Mouse (Mus musculus): Measurements from ENCODE around the gene Bcl7b. TPM values are rescaled to one million over a fixed set of nuclear protein-coding genes. Genes with fewer than 3 reads are reported as not detected.

Bcl7b gene
- polyA plus RNA-seq, 1 experiment, result 28.4 TPM

- Histone ChIP-seq H3K27me3 (ENCODE audit: control insufficient read depth, insufficient read depth, low read length) (no peaks in the 10 kb centered on the region), H3K4me1 (ENCODE audit: control insufficient read depth, insufficient read depth, insufficient read length, low read length) (no peaks in the 10 kb centered on the region; the same call in 1 of the 2 replicates), H3K36me3 (ENCODE audit: control insufficient read depth, insufficient read depth, low read length) (peaks cover 8% of the 10 kb centered on the region; the same call in 1 of the 2 replicates), H3K27ac (ENCODE audit: insufficient read depth, low read depth, low read length) (no peak overlapping the region), H3K4me3 (ENCODE audit: low read depth, low read length) (no peak overlapping the region)
- TF ChIP-seq CTCF (IDR thresholded peaks at IDR 0.05; ENCODE audit: extremely low read depth, insufficient read length, insufficient replicate concordance, low read depth, low read length), result no peak
- no peak for TF ChIP-seq POLR2A (IDR thresholded peaks at IDR 0.05; ENCODE audit: low read depth, low read length)
- 77% methylated on average over 4 of the region's 4 CpGs for WGBS
Observed at GRCm38 (mm10) chr5:135166909-135167308, 1.2 kb upstream of the Bcl7b start.

GRCm38 (mm10) chr5:135167469-135167868 lies 614 bp upstream of the Bcl7b start:
- no peaks in the 10 kb centered on the region; the same call in 1 of the 2 replicates for H3K4me1 ChIP-seq (ENCODE audit: control insufficient read depth, insufficient read depth, insufficient read length, low read length)
- H3K27ac ChIP-seq (ENCODE audit: insufficient read depth, low read depth, low read length), result no peak overlapping the region
- 95% methylated on average over 4 of the region's 4 CpGs for WGBS
- TF ChIP-seq POLR2A (IDR thresholded peaks at IDR 0.05; ENCODE audit: low read depth, low read length) (no peak), CTCF (IDR thresholded peaks at IDR 0.05; ENCODE audit: extremely low read depth, insufficient read length, insufficient replicate concordance, low read depth, low read length) (no peak)
- H3K36me3 ChIP-seq (ENCODE audit: control insufficient read depth, insufficient read depth, low read length), result peaks cover 7% of the 10 kb centered on the region; the same call in 1 of the 2 replicates
- H3K4me3 ChIP-seq (ENCODE audit: low read depth, low read length), result no peak overlapping the region
- no peaks in the 10 kb centered on the region for H3K27me3 ChIP-seq (ENCODE audit: control insufficient read depth, insufficient read depth, low read length)

GRCm38 (mm10) chr5:135169479-135169878 lies 1.4 kb downstream of the Bcl7b start:
- Histone ChIP-seq H3K27me3 (ENCODE audit: control insufficient read depth, insufficient read depth, low read length) (no peaks in the 10 kb centered on the region), H3K27ac (ENCODE audit: insufficient read depth, low read depth, low read length) (no peak overlapping the region), H3K4me1 (ENCODE audit: control insufficient read depth, insufficient read depth, insufficient read length, low read length) (no peaks in the 10 kb centered on the region; the same call in 1 of the 2 replicates), H3K36me3 (ENCODE audit: control insufficient read depth, insufficient read depth, low read length) (peaks cover 22% of the 10 kb centered on the region), H3K4me3 (ENCODE audit: low read depth, low read length) (peak overlapping the region; percentile 87)
- TF ChIP-seq CTCF (IDR thresholded peaks at IDR 0.05; ENCODE audit: extremely low read depth, insufficient read length, insufficient replicate concordance, low read depth, low read length) (no peak), POLR2A (IDR thresholded peaks at IDR 0.05; ENCODE audit: low read depth, low read length) (no peak)
- WGBS, result 89% methylated on average over 5 of the region's 5 CpGs

- Histone ChIP-seq H3K27ac (ENCODE audit: insufficient read depth, low read depth, low read length) (no peak overlapping the region), H3K36me3 (ENCODE audit: control insufficient read depth, insufficient read depth, low read length) (peaks cover 30% of the 10 kb centered on the region), H3K4me1 (ENCODE audit: control insufficient read depth, insufficient read depth, insufficient read length, low read length) (no peaks in the 10 kb centered on the region; the same call in 1 of the 2 replicates), H3K27me3 (ENCODE audit: control insufficient read depth, insufficient read depth, low read length) (no peaks in the 10 kb centered on the region), H3K4me3 (ENCODE audit: low read depth, low read length) (no peak overlapping the region)
- no peak for TF ChIP-seq POLR2A (IDR thresholded peaks at IDR 0.05; ENCODE audit: low read depth, low read length)
- no peak for TF ChIP-seq CTCF (IDR thresholded peaks at IDR 0.05; ENCODE audit: extremely low read depth, insufficient read length, insufficient replicate concordance, low read depth, low read length)
- 84% methylated on average over 6 of the region's 6 CpGs for WGBS
Observed at GRCm38 (mm10) chr5:135171688-135172220, 3.7 kb downstream of the Bcl7b start.

GRCm38 (mm10) chr5:135172986-135173385 lies 4.9 kb downstream of the Bcl7b start:
- TF ChIP-seq CTCF (IDR thresholded peaks at IDR 0.05; ENCODE audit: extremely low read depth, insufficient read length, insufficient replicate concordance, low read depth, low read length), result no peak
- TF ChIP-seq POLR2A (IDR thresholded peaks at IDR 0.05; ENCODE audit: low read depth, low read length), result no peak
- Histone ChIP-seq H3K36me3 (ENCODE audit: control insufficient read depth, insufficient read depth, low read length) (peaks cover 41% of the 10 kb centered on the region), H3K27ac (ENCODE audit: insufficient read depth, low read depth, low read length) (no peak overlapping the region), H3K4me1 (ENCODE audit: control insufficient read depth, insufficient read depth, insufficient read length, low read length) (no peaks in the 10 kb centered on the region; the same call in 1 of the 2 replicates), H3K27me3 (ENCODE audit: control insufficient read depth, insufficient read depth, low read length) (no peaks in the 10 kb centered on the region), H3K4me3 (ENCODE audit: low read depth, low read length) (no peak overlapping the region)
- whole genome bisulfite sequencing, result 91% methylated on average over 5 of the region's 5 CpGs

GRCm38 (mm10) chr5:135175086-135175485 lies 7.0 kb downstream of the Bcl7b start:
- Histone ChIP-seq H3K27me3 (ENCODE audit: control insufficient read depth, insufficient read depth, low read length) (no peaks in the 10 kb centered on the region), H3K4me1 (ENCODE audit: control insufficient read depth, insufficient read depth, insufficient read length, low read length) (no peaks in the 10 kb centered on the region), H3K36me3 (ENCODE audit: control insufficient read depth, insufficient read depth, low read length) (peaks cover 60% of the 10 kb centered on the region), H3K27ac (ENCODE audit: insufficient read depth, low read depth, low read length) (no peak overlapping the region), H3K4me3 (ENCODE audit: low read depth, low read length) (no peak overlapping the region)
- TF ChIP-seq CTCF (IDR thresholded peaks at IDR 0.05; ENCODE audit: extremely low read depth, insufficient read length, insufficient replicate concordance, low read depth, low read length) (no peak), POLR2A (IDR thresholded peaks at IDR 0.05; ENCODE audit: low read depth, low read length) (no peak)

- Histone ChIP-seq H3K36me3 (ENCODE audit: control insufficient read depth, insufficient read depth, low read length) (peaks cover 67% of the 10 kb centered on the region), H3K4me3 (ENCODE audit: low read depth, low read length) (no peak overlapping the region), H3K27me3 (ENCODE audit: control insufficient read depth, insufficient read depth, low read length) (no peaks in the 10 kb centered on the region), H3K27ac (ENCODE audit: insufficient read depth, low read depth, low read length) (no peak overlapping the region), H3K4me1 (ENCODE audit: control insufficient read depth, insufficient read depth, insufficient read length, low read length) (no peaks in the 10 kb centered on the region)
- no peak for TF ChIP-seq POLR2A (IDR thresholded peaks at IDR 0.05; ENCODE audit: low read depth, low read length)
- no peak for TF ChIP-seq CTCF (IDR thresholded peaks at IDR 0.05; ENCODE audit: extremely low read depth, insufficient read length, insufficient replicate concordance, low read depth, low read length)
- 82% methylated on average over 3 of the region's 3 CpGs for WGBS
Observed at GRCm38 (mm10) chr5:135178523-135178922, 10.4 kb downstream of the Bcl7b start.
